Mouse (Mus musculus) CH12.LX (cell line): ENCODE results near the gene Skap2. TPM values are rescaled to one million over a fixed set of nuclear protein-coding genes. Genes with fewer than 3 reads are reported as not detected.

Source experiments
- DNase-seq: peaks from one replicate; pipeline ENCODE4 v3.0.0-alpha.2; 2013; ENCODE audit errors: extremely low read depth
- H3K27ac ChIP-seq: 2 replicates; pipeline ENCODE4 v1.5.1; 2012; ENCODE audit warnings: low read depth, mild to moderate bottlenecking, control low read depth, moderate library complexity; ENCODE audit not compliant: insufficient read depth
- H3K27me3 ChIP-seq: replicated peaks from 2 replicates; pipeline ENCODE3; 2012; ENCODE audit warnings: inconsistent platforms
- H3K36me3 ChIP-seq, 2 experiments: replicated peaks in 1 of 2; 2 replicates each; pipeline versions ENCODE3 to v1.6.1; 2012; ENCODE audit warnings: inconsistent platforms in 1 of 2, low read length in 1 of 2, mild to moderate bottlenecking in 1 of 2, mixed read lengths in 1 of 2, moderate library complexity in 1 of 2; ENCODE audit not compliant: control insufficient read depth in 1 of 2, insufficient read depth in 1 of 2
- H3K4me1 ChIP-seq, 2 experiments: 2 replicates each; pipeline ENCODE4 v1.6.1; 2012; ENCODE audit warnings: inconsistent platforms in 1 of 2, moderate library complexity in 1 of 2; ENCODE audit not compliant: insufficient read depth in 2 of 2, control insufficient read depth in 1 of 2
- H3K4me2 ChIP-seq: 2 replicates; pipeline ENCODE4 v1.6.1; 2012; ENCODE audit warnings: low read depth, mild to moderate bottlenecking, control low read depth; ENCODE audit not compliant: poor library complexity, insufficient read depth, severe bottlenecking
- H3K4me3 ChIP-seq, 3 experiments: fragments of 150-350 bp in 1 of 3; sonication (generic) in 1 of 3; replicated peaks in 1 of 3; 2 replicates each; pipeline versions ENCODE3 to v1.5.1; 2011 to 2012; ENCODE audit warnings: low read depth in 2 of 3, low read length in 2 of 3, mild to moderate bottlenecking in 2 of 3, moderate library complexity in 2 of 3, control low read depth in 1 of 3, improper control_type of control experiment in 1 of 3, inconsistent platforms in 1 of 3, mixed read lengths in 1 of 3; ENCODE audit not compliant: poor library complexity in 1 of 3
- H3K79me2 ChIP-seq: replicated peaks from 2 replicates; pipeline ENCODE4 v1.6.1; 2012; ENCODE audit warnings: mild to moderate bottlenecking, moderate library complexity; ENCODE audit not compliant: control insufficient read depth, poor library complexity, insufficient read depth, severe bottlenecking; ENCODE audit errors: extremely low read depth
- H3K9ac ChIP-seq: 2 replicates; pipeline ENCODE4 v1.6.1; 2012; ENCODE audit warnings: low read depth, mild to moderate bottlenecking, control low read depth, moderate library complexity; ENCODE audit not compliant: insufficient read depth
- H3K9me3 ChIP-seq: replicated peaks from 2 replicates; pipeline ENCODE3; 2012; ENCODE audit warnings: low read length, inconsistent platforms, mixed read lengths
- BHLHE40 ChIP-seq: IDR thresholded peaks from 2 replicates; pipeline ENCODE4 v1.6.1; 2011; ENCODE audit warnings: mild to moderate bottlenecking, low read depth, low read length, improper control_type of control experiment
- CHD1 ChIP-seq: IDR thresholded peaks from 2 replicates; pipeline ENCODE4 v1.6.1; 2012; ENCODE audit warnings: low read depth, low read length, improper control_type of control experiment, inconsistent platforms
- CHD2 ChIP-seq: IDR thresholded peaks from 2 replicates; pipeline ENCODE4 v1.6.1; 2011; ENCODE audit warnings: low read length, improper control_type of control experiment
- CTCF ChIP-seq, 2 experiments: IDR thresholded peaks in 1 of 2; conservative IDR thresholded peaks in 1 of 2; 2 replicates each; pipeline ENCODE4 v1.5.1; 2011 to 2012; ENCODE audit warnings: low read depth in 2 of 2, low read length in 2 of 2, improper control_type of control experiment in 1 of 2, inconsistent platforms in 1 of 2, mild to moderate bottlenecking in 1 of 2, moderate library complexity in 1 of 2
- GABPA ChIP-seq: IDR thresholded peaks from 2 replicates; pipeline ENCODE4 v1.6.1; 2012; ENCODE audit warnings: low read depth, low read length, improper control_type of control experiment, inconsistent platforms; ENCODE audit not compliant: insufficient replicate concordance
- IRF4 ChIP-seq: IDR thresholded peaks from 2 replicates; pipeline ENCODE4 v1.6.1; 2014; ENCODE audit warnings: low read depth, mild to moderate bottlenecking, inconsistent platforms, low read length, improper control_type of control experiment
- JUND ChIP-seq: conservative IDR thresholded peaks from 2 replicates; pipeline ENCODE4 v1.6.1; 2011; ENCODE audit warnings: low read depth, low read length, improper control_type of control experiment
- KAT2A ChIP-seq: IDR thresholded peaks from 2 replicates; pipeline ENCODE4 v1.6.1; 2012; ENCODE audit warnings: low read length, improper control_type of control experiment, inconsistent platforms; ENCODE audit not compliant: insufficient replicate concordance
- MAFK ChIP-seq: IDR thresholded peaks from 2 replicates; pipeline ENCODE4 v1.6.1; 2011; ENCODE audit warnings: low read length, improper control_type of control experiment; ENCODE audit not compliant: insufficient replicate concordance
- MAX ChIP-seq: IDR thresholded peaks from 2 replicates; pipeline ENCODE4 v1.6.1; 2011; ENCODE audit warnings: low read length, improper control_type of control experiment
- MEF2A ChIP-seq: IDR thresholded peaks from 2 replicates; pipeline ENCODE4 v1.6.1; 2014; ENCODE audit warnings: low read depth, mild to moderate bottlenecking, inconsistent platforms, low read length, improper control_type of control experiment, borderline replicate concordance
- MXI1 ChIP-seq: IDR thresholded peaks from 2 replicates; pipeline ENCODE4 v1.6.1; 2011; ENCODE audit warnings: mild to moderate bottlenecking, low read depth, low read length, improper control_type of control experiment
- MYC ChIP-seq: IDR thresholded peaks from 2 replicates; pipeline ENCODE4 v1.6.1; 2011; ENCODE audit warnings: low read depth, mild to moderate bottlenecking, improper control_type of control experiment, low read length
- NELFE ChIP-seq: IDR thresholded peaks from 2 replicates; pipeline ENCODE4 v1.6.1; 2011; ENCODE audit warnings: low read depth, low read length, improper control_type of control experiment
- POLR2A ChIP-seq: IDR thresholded peaks from 2 replicates; pipeline ENCODE4 v1.6.1; 2011; ENCODE audit warnings: low read depth, mild to moderate bottlenecking, improper control_type of control experiment, low read length
- RAD21 ChIP-seq: IDR thresholded peaks from 2 replicates; pipeline ENCODE4 v1.6.1; 2011; ENCODE audit warnings: low read depth, mild to moderate bottlenecking, low read length, improper control_type of control experiment, moderate library complexity
- RCOR1 ChIP-seq: conservative IDR thresholded peaks from 2 replicates; pipeline ENCODE4 v1.6.1; 2012; ENCODE audit warnings: low read depth, mild to moderate bottlenecking, inconsistent platforms, low read length, improper control_type of control experiment
- SIN3A ChIP-seq: IDR thresholded peaks from 2 replicates; pipeline ENCODE4 v1.6.1; 2012; ENCODE audit warnings: low read length, improper control_type of control experiment, inconsistent platforms
- SMC3 ChIP-seq: IDR thresholded peaks from 2 replicates; pipeline ENCODE4 v1.6.1; 2011; ENCODE audit warnings: low read depth, low read length, improper control_type of control experiment
- TBP ChIP-seq: conservative IDR thresholded peaks from 2 replicates; pipeline ENCODE4 v1.6.1; 2011; ENCODE audit warnings: low read depth, low read length, improper control_type of control experiment
- TCF12 ChIP-seq: IDR thresholded peaks from 2 replicates; pipeline ENCODE4 v1.6.1; 2014; ENCODE audit warnings: low read depth, mild to moderate bottlenecking, inconsistent platforms, low read length, improper control_type of control experiment
- UBTF ChIP-seq: IDR thresholded peaks from 2 replicates; pipeline ENCODE4 v1.6.1; 2012; ENCODE audit warnings: low read depth, mild to moderate bottlenecking, inconsistent platforms, low read length, improper control_type of control experiment, moderate library complexity
- USF2 ChIP-seq: conservative IDR thresholded peaks from 2 replicates; pipeline ENCODE4 v1.6.1; 2011; ENCODE audit warnings: low read depth, low read length, improper control_type of control experiment
- ZC3H11A ChIP-seq: IDR thresholded peaks from 2 replicates; pipeline ENCODE4 v1.6.1; 2012; ENCODE audit warnings: low read depth, mild to moderate bottlenecking, inconsistent platforms, low read length, improper control_type of control experiment
- ZNF384 ChIP-seq: IDR thresholded peaks from 2 replicates; pipeline ENCODE4 v1.6.1; 2012; ENCODE audit warnings: low read depth, low read length, improper control_type of control experiment, inconsistent platforms
- dilution Hi-C: fragments of 300-500 bp; cut with MboI; formaldehyde crosslinking; loops from 2 replicates; pipeline ENCODE4 v1.14.3; 2020; ENCODE audit warnings: low sequenced_read_pairs; ENCODE audit not compliant: extremely low pct_unique_long_range_greater_than_20kb, extremely low pct_ligation_motif_present
- in situ Hi-C: fragments of 300-500 bp; cut with MboI; formaldehyde crosslinking; loops from 3 replicates; pipeline ENCODE4 v1.14.3; 2019; ENCODE audit warnings: low sequenced_read_pairs, low pct_ligation_motif_present, low pct_unique_long_range_greater_than_20kb, mixed read lengths
- polyA plus RNA-seq: library from polyadenylated mRNA; unstranded; fragments of >175 nt; gene quantifications from 2 replicates; pipeline ENCODE4 v1.2.1, GENCODE M21; 2012; ENCODE audit warnings: low read depth; ENCODE audit not compliant: insufficient read length
- total RNA-seq, 2 experiments: library from RNA; depleted of rRNA; stranded (reverse); fragments of 300-350 nt in 1 of 2; fragments of >200 nt in 1 of 2; gene quantifications; 2 replicates each; pipeline ENCODE4 v1.2.3; 2012 to 2014

The Skap2 gene
- total and polyA plus RNA-seq, 3 experiments, result 25.8 to 76.1 (median 51.9) TPM

- TF ChIP-seq MAX, result no peak
- TF ChIP-seq BHLHE40, result no peak
- TF ChIP-seq TCF12, result no peak
- no peak for TF ChIP-seq NELFE
- TF ChIP-seq USF2, result no peak
- no peak for TF ChIP-seq MAFK
- TF ChIP-seq ZC3H11A, result no peak
- no peak for TF ChIP-seq MXI1
- no peak for TF ChIP-seq MEF2A
- TF ChIP-seq CHD1, result no peak
- TF ChIP-seq IRF4, result no peak
- TF ChIP-seq RCOR1, result no peak
- no peak for TF ChIP-seq GABPA
- no peak for TF ChIP-seq TBP
- TF ChIP-seq SMC3, result no peak
- no peak for TF ChIP-seq JUND
- TF ChIP-seq UBTF, result no peak
- TF ChIP-seq, all 38 proteins: peak for 0
- in situ Hi-C loops (no loop called here), dilution Hi-C loops (no loop called here)
- peaks cover 0 to 12% of the 10 kb centered on the region in 2 experiments for H3K36me3 ChIP-seq
- H3K27ac ChIP-seq, result no peak overlapping the region
- no peaks in the 10 kb centered on the region for H3K79me2 ChIP-seq
- H3K4me3 ChIP-seq, result no peak overlapping the region
- no peak overlapping the region for H3K9ac ChIP-seq
- H3K27me3 ChIP-seq, result no peaks in the 10 kb centered on the region
- no peak overlapping the region for H3K4me2 ChIP-seq
- H3K9me3 ChIP-seq, result no peaks in the 10 kb centered on the region
- no peak for DNase-seq
- peaks cover 0 to 30% of the 10 kb centered on the region in 2 experiments; a peak in 2 of 4 replicates for H3K4me1 ChIP-seq
Measured at GRCm38 (mm10) chr6:51901544-51901943, 110.8 kb downstream of the Skap2 start.

GRCm38 (mm10) chr6:51898318-51898994 is 113.9 kb downstream of the Skap2 start:
- DNase-seq, result no peak
- Histone ChIP-seq H3K9me3 (no peaks in the 10 kb centered on the region), H3K27me3 (no peaks in the 10 kb centered on the region), H3K27ac (no peak overlapping the region), H3K9ac (no peak overlapping the region), H3K4me2 (no peak overlapping the region), H3K79me2 (no peaks in the 10 kb centered on the region), H3K36me3 (peaks cover 0 to 10% of the 10 kb centered on the region in 2 experiments), H3K4me1 (peaks cover 16 to 31% of the 10 kb centered on the region in 2 experiments), H3K4me3 (no peak overlapping the region)
- in situ Hi-C loops (no loop called here), dilution Hi-C loops (no loop called here)
- TF ChIP-seq RCOR1, result no peak
- no peak for TF ChIP-seq RAD21
- TF ChIP-seq ZC3H11A, result no peak
- no peak for TF ChIP-seq ZNF384
- TF ChIP-seq CHD2, result no peak
- TF ChIP-seq SIN3A, result no peak
- TF ChIP-seq SMC3, result no peak
- no peak for TF ChIP-seq POLR2A
- TF ChIP-seq KAT2A, result no peak
- TF ChIP-seq MYC, result no peak
- no peak for TF ChIP-seq UBTF
- no peak for TF ChIP-seq CTCF (conservative IDR thresholded peaks at IDR 0.05 in 1 of 2, IDR thresholded peaks at IDR 0.05 in 1 of 2; ENCODE audit: low read depth in 2 of 2, low read length in 2 of 2)
